Mouse (Mus musculus) intestine, postnatal 0 days (tissue): ENCODE data around the gene Akr1b7. TPM values are rescaled to one million over a fixed set of nuclear protein-coding genes. Genes with fewer than 3 reads are reported as not detected.

Experiments
- ATAC-seq: fragments of 200-750 bp; cut with Nextera tagmentation; 2 replicates; pipeline ENCODE4 v1.8.0; 2017; ENCODE audit warnings: mild to moderate bottlenecking, moderate TSS enrichment, moderate library complexity
- H3K27ac ChIP-seq: fragments of 300-500 bp; sonication (generic); 2 replicates; pipeline ENCODE4 v1.5.1; 2014; ENCODE audit warnings: mild to moderate bottlenecking, low read depth, low read length, moderate library complexity
- H3K27me3 ChIP-seq: fragments of 300-500 bp; sonication (generic); replicated peaks from 2 replicates; pipeline ENCODE4 v1.6.1; 2014; ENCODE audit warnings: low read length, mixed read lengths; ENCODE audit not compliant: control insufficient read depth, insufficient read depth
- H3K36me3 ChIP-seq: fragments of 300-500 bp; sonication (generic); 2 replicates; pipeline ENCODE4 v1.6.1; 2014; ENCODE audit warnings: mild to moderate bottlenecking, moderate library complexity; ENCODE audit not compliant: control insufficient read depth, insufficient read depth
- H3K4me1 ChIP-seq: fragments of 300-500 bp; sonication (generic); replicated peaks from 2 replicates; pipeline ENCODE4 v1.6.1; 2014; ENCODE audit warnings: antibody characterized with exemption, low read length, mixed read lengths; ENCODE audit not compliant: control insufficient read depth, insufficient read depth
- H3K4me2 ChIP-seq: fragments of 300-500 bp; sonication (generic); replicated peaks from 2 replicates; pipeline ENCODE4 v1.6.1; 2014; ENCODE audit warnings: low read depth, mild to moderate bottlenecking, moderate library complexity
- H3K4me3 ChIP-seq: fragments of 300-500 bp; sonication (generic); 2 replicates; pipeline ENCODE4 v1.5.1; 2014; ENCODE audit warnings: low read depth, low read length
- H3K9ac ChIP-seq: fragments of 300-500 bp; sonication (generic); 2 replicates; pipeline ENCODE4 v1.6.1; 2014; ENCODE audit warnings: mild to moderate bottlenecking, low read depth, low read length
- H3K9me3 ChIP-seq: fragments of 300-500 bp; sonication (generic); 2 replicates; pipeline ENCODE4 v1.6.1; 2016; ENCODE audit warnings: mixed run types; ENCODE audit not compliant: control insufficient read depth
- CTCF ChIP-seq: sonication (generic); IDR thresholded peaks from 2 replicates; pipeline ENCODE4 v1.5.1; 2016; ENCODE audit warnings: low read depth, mild to moderate bottlenecking, control low read depth, antibody characterized with exemption, moderate library complexity
- WGBS: fragments of 180-500 bp; shearing (Covaris S2); extraction: QIAGEN DNeasy Blood & Tissue Kit; methylation state at CpG from one replicate; pipeline ENCODE4 v1.1.7; 2014; 5-methylcytosine and 5-hydroxymethylcytosine counted together
- polyA plus RNA-seq: library from polyadenylated mRNA; unstranded; fragments of >200 nt; fragmentation: Nextera tagmentation; extraction: Ambion mirVana; gene quantifications from 2 replicates; pipeline ENCODE4 v1.2.1, GENCODE M21; 2015

The Akr1b7 gene
- polyA plus RNA-seq, 1 experiment from 2014 or later = 5.3 TPM

- no peaks in the 10 kb centered on the region for H3K9me3 ChIP-seq
- no peak for TF ChIP-seq CTCF
- no peak for ATAC-seq
- no peak overlapping the region for H3K4me3 ChIP-seq
- no peaks in the 10 kb centered on the region for H3K36me3 ChIP-seq
- no peak overlapping the region for H3K27ac ChIP-seq
- no peak overlapping the region for H3K4me2 ChIP-seq
- H3K4me1 ChIP-seq = no peaks in the 10 kb centered on the region
- 50% methylated on average over 7 of the region's 7 CpGs for WGBS
- H3K27me3 ChIP-seq = no peaks in the 10 kb centered on the region
- no peak overlapping the region for H3K9ac ChIP-seq
Observed at GRCm38 (mm10) chr6:34452963-34453770, 41.0 kb downstream of the Akr1b7 start.

GRCm38 (mm10) chr6:34459456-34459855 lies 47.3 kb downstream of the Akr1b7 start:
- no peak for TF ChIP-seq CTCF
- Histone ChIP-seq H3K27me3 (no peaks in the 10 kb centered on the region), H3K9me3 (no peaks in the 10 kb centered on the region), H3K27ac (no peak overlapping the region), H3K4me1 (no peaks in the 10 kb centered on the region), H3K4me2 (no peak overlapping the region), H3K36me3 (no peaks in the 10 kb centered on the region), H3K9ac (no peak overlapping the region), H3K4me3 (no peak overlapping the region)
- no peak for ATAC-seq

DNA sequence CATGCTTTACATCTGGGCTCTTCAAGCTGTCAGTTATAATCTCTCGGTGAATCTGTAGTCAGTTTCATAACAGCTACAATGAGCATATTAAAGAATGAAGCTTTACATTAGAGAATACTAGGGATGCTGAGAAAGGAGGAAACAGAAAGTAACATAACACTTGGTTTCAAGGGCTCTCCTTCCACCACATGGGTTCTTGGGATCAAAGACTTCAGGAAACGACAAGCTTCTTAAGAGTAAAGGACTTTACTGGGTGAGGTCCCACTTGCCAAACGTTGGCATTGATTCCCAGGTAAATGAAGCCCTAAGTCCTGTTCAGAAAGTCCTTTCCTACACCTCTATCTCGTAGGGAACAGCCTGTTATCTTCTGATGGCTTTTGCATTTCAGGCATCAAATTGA lies 48.5 kb downstream of the Akr1b7 start:
- H3K9me3 ChIP-seq = no peaks in the 10 kb centered on the region
- H3K36me3 ChIP-seq = no peaks in the 10 kb centered on the region
- no peak for TF ChIP-seq CTCF
- no peak overlapping the region for H3K4me3 ChIP-seq
- 40% methylated on average over 4 of the region's 4 CpGs for WGBS
- no peaks in the 10 kb centered on the region for H3K27me3 ChIP-seq
- H3K4me2 ChIP-seq = no peak overlapping the region
- no peaks in the 10 kb centered on the region for H3K4me1 ChIP-seq
- H3K27ac ChIP-seq = no peak overlapping the region
- no peak overlapping the region for H3K9ac ChIP-seq
- ATAC-seq = no peak

GRCm38 (mm10) chr6:34463582-34463981 lies 51.4 kb downstream of the Akr1b7 start:
- no peak for ATAC-seq
- Histone ChIP-seq H3K36me3 (no peaks in the 10 kb centered on the region), H3K27ac (no peak overlapping the region), H3K4me1 (no peaks in the 10 kb centered on the region), H3K27me3 (no peaks in the 10 kb centered on the region), H3K4me2 (no peak overlapping the region), H3K9ac (no peak overlapping the region), H3K9me3 (no peaks in the 10 kb centered on the region), H3K4me3 (no peak overlapping the region)
- TF ChIP-seq CTCF = no peak
- WGBS = 82% methylated on average over 4 of the region's 4 CpGs

DNA sequence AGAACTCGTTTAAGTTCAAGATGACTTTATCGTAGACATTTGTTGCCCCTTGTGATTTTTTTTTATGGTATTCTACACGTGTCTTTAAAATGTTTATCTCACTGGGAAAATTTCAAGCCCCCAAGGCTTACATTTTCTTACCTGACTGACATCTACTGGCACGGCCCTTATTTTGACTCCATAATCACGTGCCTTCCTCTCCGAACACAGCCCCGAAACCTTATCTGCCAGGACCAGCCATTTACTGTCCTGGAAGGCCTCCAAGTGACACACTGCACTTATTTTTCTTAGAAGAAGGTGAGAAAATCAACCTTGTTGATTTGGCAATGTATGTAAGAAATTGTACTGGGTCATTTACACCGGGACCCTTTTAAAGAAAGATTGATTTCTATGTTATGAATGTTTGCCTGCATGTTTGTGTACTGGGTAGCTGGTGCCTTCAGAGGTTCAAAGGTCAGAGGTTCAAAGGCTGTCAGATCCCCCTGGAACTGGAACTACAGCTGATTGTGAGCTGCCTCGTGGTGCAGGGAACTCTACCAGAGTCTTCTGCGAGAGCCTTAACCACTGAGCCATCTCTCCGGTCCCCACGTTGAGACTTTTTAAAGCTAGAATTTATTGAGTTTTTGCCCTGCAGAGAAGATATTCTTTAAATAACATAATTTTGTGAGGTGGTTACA lies 59.4 kb downstream of the Akr1b7 start:
- Histone ChIP-seq H3K9me3 (no peaks in the 10 kb centered on the region), H3K4me3 (no peak overlapping the region), H3K27me3 (no peaks in the 10 kb centered on the region), H3K4me2 (no peak overlapping the region), H3K27ac (no peak overlapping the region), H3K36me3 (no peaks in the 10 kb centered on the region), H3K9ac (no peak overlapping the region), H3K4me1 (no peaks in the 10 kb centered on the region)
- no peak for ATAC-seq
- no peak for TF ChIP-seq CTCF
- WGBS = 59% methylated on average over 12 of the region's 12 CpGs

Other genes with a start within 250 kb of the Akr1b7 start
- gene Slc35b4, start 235.2 kb upstream of the Akr1b7 start, polyA plus RNA-seq = 17.2 and 19.1 TPM in 2 replicates
- gene Akr1b3, start 94.9 kb upstream of the Akr1b7 start, polyA plus RNA-seq = 69.4 and 72.9 TPM in 2 replicates
- gene Akr1b8, start 58.2 kb upstream of the Akr1b7 start, polyA plus RNA-seq = 5.8 and 6.5 TPM in 2 replicates
- gene Akr1b10, start 28.1 kb upstream of the Akr1b7 start, polyA plus RNA-seq = 9.9 and 10.5 TPM in 2 replicates
- 70.8 and 73.1 TPM in 2 replicates for gene Bpgm, start 63.9 kb downstream of the Akr1b7 start, polyA plus RNA-seq
- gene Cald1, start 186.2 kb downstream of the Akr1b7 start, polyA plus RNA-seq = 239 and 283 TPM in 2 replicates